Mouse (Mus musculus) heart, adult 10 weeks (tissue): ENCODE data around the gene Gja8. TPM values are rescaled to one million over a fixed set of nuclear protein-coding genes. Genes with fewer than 3 reads are reported as not detected.

Source experiments
- polyA plus RNA-seq: library from polyadenylated mRNA; stranded (reverse); fragments of 350-450 nt; fragmentation: Illumina TruSeq; extraction: RNeasy Lipid Tissue Mini Kit (QIAGEN cat#74804); gene quantifications from one replicate; pipeline ENCODE4 v1.2.3, GENCODE M21; 2014; ENCODE audit warnings: low read depth, low replicate concordance

Gja8 gene
- not detected for polyA plus RNA-seq

GRCm38 (mm10) chr3:96925920-96926319 lies at the start of gene Gja8:
Gene Gja8 (minus strand): TSS chr3:96926020.

GRCm38 (mm10) chr3:96904851-96905541 lies 20.8 kb downstream of the Gja8 start, which contains the start of gene Gpr89:
Gene Gpr89 (minus strand): TSS chr3:96905346.

GRCm38 (mm10) chr3:96904393-96904792 lies 21.4 kb downstream of the Gja8 start, which contains the start of gene Gja5:
Gene Gja5 (plus strand): TSS chr3:96904693.

Other genes starting within 250 kb of the Gja8 start
- gene Pias3, start 229.6 kb downstream of the Gja8 start, polyA plus RNA-seq: 17.0 TPM
- 4.1 TPM for gene Nudt17, start 217.5 kb downstream of the Gja8 start, polyA plus RNA-seq
- 23.6 TPM for gene Polr3c, start 198.4 kb downstream of the Gja8 start, polyA plus RNA-seq
- 24.0 TPM for gene Rnf115, start 198.4 kb downstream of the Gja8 start, polyA plus RNA-seq
- not detected for gene Pdzk1, start 96.7 kb downstream of the Gja8 start, polyA plus RNA-seq
- not detected for gene Cd160, start 96.7 kb downstream of the Gja8 start, polyA plus RNA-seq
- 17.4 TPM for gene Gja5, start 21.3 kb downstream of the Gja8 start, polyA plus RNA-seq
- gene Gpr89, start 20.7 kb downstream of the Gja8 start, polyA plus RNA-seq: 13.5 TPM
- 44.0 TPM for gene Acp6, start 232.8 kb upstream of the Gja8 start, polyA plus RNA-seq